Mouse (Mus musculus) brain, embryonic 14.5 days (tissue): Measurements from ENCODE around the gene Lhpp. TPM values are rescaled to one million over a fixed set of nuclear protein-coding genes. Genes with fewer than 3 reads are reported as not detected.
A peak's percentile ranks its signal among the peaks of the same experiment; 100 is the strongest.

Experiments
- DNase-seq: peaks from one replicate; pipeline ENCODE4 v3.0.0-alpha.2; 2011; ENCODE audit warnings: low read depth
- CTCF ChIP-seq: fragments of 200-500 bp; IDR thresholded peaks from 2 replicates; pipeline ENCODE4 v1.5.1; 2012; ENCODE audit warnings: inconsistent platforms, mild to moderate bottlenecking, moderate library complexity, borderline replicate concordance; ENCODE audit not compliant: insufficient read depth, insufficient read length; ENCODE audit errors: extremely low read depth
- POLR2A ChIP-seq: fragments of 200-500 bp; IDR thresholded peaks from 2 replicates; pipeline ENCODE4 v1.6.1; 2012; ENCODE audit warnings: mild to moderate bottlenecking, inconsistent platforms, borderline replicate concordance; ENCODE audit not compliant: poor library complexity, insufficient read depth, insufficient read length, severe bottlenecking; ENCODE audit errors: extremely low read depth
- polyA plus RNA-seq: library from polyadenylated mRNA; depleted of rRNA; stranded (reverse); fragments of >200 nt; gene quantifications from 2 replicates; pipeline ENCODE4 v1.2.3, GENCODE M21; 2012

The Lhpp gene
- polyA plus RNA-seq, 1 experiment = 33.8 TPM

DNA sequence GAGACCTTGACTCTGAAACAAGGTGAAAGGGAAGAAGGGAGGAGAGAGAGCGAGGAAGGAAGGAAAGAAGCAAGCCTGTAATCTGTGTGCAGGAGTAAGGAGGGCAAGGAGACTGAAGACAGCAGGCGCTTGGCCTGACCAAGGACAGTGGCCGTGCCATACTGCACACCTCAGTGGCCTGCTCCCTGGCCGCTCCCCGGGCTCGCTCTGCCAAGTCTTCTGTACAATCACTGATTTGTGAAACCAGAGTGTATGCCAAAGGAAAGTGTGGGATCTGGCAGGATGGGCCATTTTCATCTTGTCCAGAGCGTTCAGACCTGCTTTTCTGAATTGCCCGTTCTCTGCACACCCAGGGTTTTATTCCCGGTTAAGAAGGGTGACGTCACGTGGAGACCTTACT is 70.9 kb downstream of the Lhpp start:
- TF ChIP-seq POLR2A (no peak), CTCF (no peak)
- DNase-seq = no peak

DNA sequence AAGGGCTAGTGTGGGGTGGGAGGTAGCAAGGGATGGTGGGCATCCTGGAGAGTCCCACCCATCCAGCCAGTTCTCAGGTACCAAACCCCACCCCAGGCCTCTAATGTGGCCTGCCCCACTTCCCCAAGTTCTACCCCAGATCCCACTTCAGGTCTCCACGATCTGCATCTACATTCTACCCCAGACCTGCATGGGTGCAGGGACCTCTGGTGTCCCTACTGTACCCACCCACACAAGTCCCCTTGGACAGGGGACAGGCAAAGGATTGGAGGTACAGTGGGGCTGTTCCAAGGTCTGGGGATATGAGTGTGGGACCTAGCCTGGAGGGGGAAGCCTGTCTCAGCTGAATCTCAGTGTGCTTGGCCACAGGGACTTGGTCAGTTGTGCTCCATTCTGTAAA is 71.4 kb downstream of the Lhpp start:
- no peak for TF ChIP-seq CTCF
- DNase-seq = no peak

GRCm38 (mm10) chr7:132682336-132682735 is 71.9 kb downstream of the Lhpp start:
- no peak for TF ChIP-seq CTCF
- no peak for TF ChIP-seq POLR2A
- DNase-seq = no peak

- TF ChIP-seq CTCF (no peak), POLR2A (no peak)
- DNase-seq = no peak
These were observed 72.5 kb downstream of the Lhpp start for GRCm38 (mm10) chr7:132682901-132683300.

DNA sequence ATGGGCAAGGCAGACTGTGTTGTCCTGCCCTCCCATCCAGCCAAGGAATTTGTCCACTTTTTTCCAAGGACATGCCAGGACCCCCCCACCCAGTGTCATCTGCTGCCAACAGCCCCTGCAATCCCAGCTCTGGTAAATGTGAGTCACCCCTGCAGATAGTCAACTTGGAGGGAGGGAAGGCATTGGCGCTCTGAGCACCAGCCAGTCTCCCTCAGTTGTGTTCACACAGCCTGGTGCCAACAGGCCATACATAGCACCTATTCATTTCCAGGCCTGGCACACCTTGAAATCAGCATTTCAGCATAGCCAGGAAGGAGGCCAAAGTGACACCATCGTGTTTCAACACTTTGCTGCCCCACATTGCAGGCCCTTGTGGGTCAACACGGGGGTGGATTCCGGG is 73.5 kb downstream of the Lhpp start:
- no peak for DNase-seq
- TF ChIP-seq CTCF (no peak), POLR2A (no peak)

- TF ChIP-seq CTCF = no peak
- TF ChIP-seq POLR2A = no peak
- DNase-seq = no peak
These were observed 76.1 kb downstream of the Lhpp start for GRCm38 (mm10) chr7:132686515-132686914.

DNA sequence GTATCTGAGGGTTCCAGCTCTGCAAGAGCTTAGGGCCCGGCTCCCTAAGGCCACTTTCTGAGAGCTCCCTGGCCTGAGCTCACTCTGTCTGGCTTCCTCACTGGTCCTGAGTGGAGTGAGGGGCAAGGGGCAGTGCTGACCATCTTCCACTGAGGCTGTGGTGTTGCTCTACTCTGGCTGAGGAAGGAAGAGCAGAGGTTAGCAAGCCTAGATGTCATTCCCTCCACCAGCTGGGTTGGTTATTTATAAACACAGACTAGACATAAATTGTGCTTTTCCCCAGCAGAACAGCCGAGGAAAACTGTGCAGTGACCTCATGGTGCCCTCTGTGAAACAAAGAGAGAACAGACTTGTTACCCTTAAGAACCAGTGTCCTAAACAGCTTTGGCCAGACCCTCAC is 77.5 kb downstream of the Lhpp start:
- DNase-seq = no peak
- TF ChIP-seq POLR2A = no peak
- no peak for TF ChIP-seq CTCF

- DNase-seq = peak; percentile 43
- TF ChIP-seq CTCF (no peak), POLR2A (no peak)
These were observed 78.3 kb downstream of the Lhpp start for GRCm38 (mm10) chr7:132688721-132689120.

GRCm38 (mm10) chr7:132689722-132690121 is 79.3 kb downstream of the Lhpp start:
- DNase-seq = no peak
- TF ChIP-seq POLR2A = no peak
- no peak for TF ChIP-seq CTCF

DNA sequence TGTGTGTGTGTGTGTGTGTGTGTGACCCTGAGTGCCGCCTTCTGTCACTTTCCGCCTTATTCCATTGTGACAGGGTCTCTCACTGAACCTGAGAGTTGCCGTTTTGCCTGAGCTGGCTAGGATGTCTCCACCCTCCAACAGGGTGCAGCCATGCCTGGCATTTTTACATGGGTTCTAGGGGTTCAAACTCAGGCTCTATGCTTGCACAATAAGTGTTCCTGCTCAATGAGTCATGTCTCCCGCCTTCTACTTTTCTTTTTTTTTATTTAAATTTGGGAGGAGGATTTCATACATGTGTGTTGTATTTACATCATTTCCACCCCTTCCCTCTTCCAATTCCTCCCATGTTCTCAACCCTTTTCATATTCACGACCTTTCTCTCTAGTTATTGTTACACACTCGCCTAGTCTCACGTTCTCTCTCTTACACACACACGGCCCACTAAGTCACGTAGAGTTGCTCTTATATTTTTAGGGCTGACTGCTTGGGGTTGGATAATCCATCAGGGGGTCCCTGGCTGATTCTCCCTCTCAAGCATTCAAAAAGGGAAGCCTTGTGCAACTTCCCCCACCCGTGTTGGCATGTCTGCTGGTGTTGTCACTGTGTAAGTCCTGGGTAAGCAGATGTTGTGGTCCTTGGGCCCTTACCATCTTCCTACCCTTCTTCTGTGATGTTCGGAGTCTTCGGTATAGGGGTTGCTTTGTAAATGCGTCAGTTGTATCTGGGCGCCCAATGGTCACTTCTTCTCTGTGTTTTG is 80.5 kb downstream of the Lhpp start:
- no peak for DNase-seq
- TF ChIP-seq POLR2A = no peak
- TF ChIP-seq CTCF = no peak

GRCm38 (mm10) chr7:132692719-132693118 is 82.3 kb downstream of the Lhpp start:
- peak; percentile 64 for DNase-seq
- TF ChIP-seq CTCF = no peak
- no peak for TF ChIP-seq POLR2A

DNA sequence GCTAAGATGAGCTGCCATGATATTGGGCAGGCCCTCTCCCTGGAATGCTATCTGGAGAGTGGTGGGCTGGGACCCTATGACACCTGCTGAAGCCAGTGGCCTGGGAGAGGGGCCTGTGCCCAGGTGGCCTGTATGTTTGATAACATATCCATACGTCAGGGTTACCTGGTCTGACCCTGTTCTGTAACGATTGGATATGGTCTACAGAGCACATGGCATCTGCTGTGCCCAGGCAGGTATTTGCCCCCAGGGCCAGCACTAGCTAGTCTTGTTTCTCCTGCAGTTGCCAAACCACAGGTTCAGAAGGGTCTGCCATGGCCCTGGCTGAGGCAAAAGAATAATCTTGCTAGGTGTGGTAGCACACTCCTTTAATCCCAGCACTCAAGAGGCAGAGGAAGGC is 83.1 kb downstream of the Lhpp start:
- TF ChIP-seq CTCF = no peak
- TF ChIP-seq POLR2A = no peak
- DNase-seq = no peak
